Mouse (Mus musculus): Measurements from ENCODE around the gene Fbxl15. TPM values are rescaled to one million over a fixed set of nuclear protein-coding genes. Genes with fewer than 3 reads are reported as not detected.
A peak's percentile ranks its signal among the peaks of the same experiment; 100 is the strongest.

Gene Fbxl15
- polyA plus RNA-seq, 1 experiment from 2014 or later: 23.5 TPM

- H3K4me2 ChIP-seq: peak overlapping the region; percentile 64
- H3K9ac ChIP-seq: no peak overlapping the region
- H3K27me3 ChIP-seq: peaks cover 89% of the 10 kb centered on the region
- H3K36me3 ChIP-seq (replicated peaks): no peaks in the 10 kb centered on the region
- WGBS: 12% methylated on average over 16 of the region's 16 CpGs
- H3K9me3 ChIP-seq: no peaks in the 10 kb centered on the region
- H3K4me1 ChIP-seq: peaks cover 67% of the 10 kb centered on the region
- ATAC-seq (ENCODE audit: low FRiP score): peak; percentile 36; the same call in 1 of the 2 replicates
- peak overlapping the region; percentile 0; the same call in 1 of the 2 replicates for H3K4me3 ChIP-seq (replicated peaks)
- H3K27ac ChIP-seq: peak overlapping the region; percentile 47; the same call in 1 of the 2 replicates
Measured at GRCm38 (mm10) chr19:46318586-46319378, 9.2 kb upstream of the Fbxl15 start.

GRCm38 (mm10) chr19:46320076-46320785 lies 7.8 kb upstream of the Fbxl15 start:
- Histone ChIP-seq H3K27me3 (peaks cover 89% of the 10 kb centered on the region), H3K4me1 (peaks cover 67% of the 10 kb centered on the region), H3K27ac (0 out of 2 replicates have a peak overlapping the region, but pooled peaks have one; percentile 77), H3K9me3 (no peaks in the 10 kb centered on the region), H3K4me3 (replicated peaks) (no peak overlapping the region), H3K4me2 (no peak overlapping the region), H3K9ac (no peak overlapping the region), H3K36me3 (replicated peaks) (no peaks in the 10 kb centered on the region)
- 83% methylated on average over 8 of the region's 8 CpGs for WGBS
- ATAC-seq (ENCODE audit: low FRiP score): no peak

GRCm38 (mm10) chr19:46321101-46321943 lies 6.7 kb upstream of the Fbxl15 start:
- Histone ChIP-seq H3K27ac (peak overlapping the region; percentile 77), H3K36me3 (replicated peaks) (no peaks in the 10 kb centered on the region), H3K4me1 (peaks cover 77% of the 10 kb centered on the region), H3K9me3 (no peaks in the 10 kb centered on the region), H3K4me2 (peak overlapping the region; percentile 47), H3K9ac (0 out of 2 replicates have a peak overlapping the region, but pooled peaks have one; percentile 12), H3K4me3 (replicated peaks) (0 out of 2 replicates have a peak overlapping the region, but pooled peaks have one; percentile 10), H3K27me3 (peaks cover 89% of the 10 kb centered on the region)
- 20% methylated on average over 6 of the region's 6 CpGs for WGBS
- peak; percentile 79 for ATAC-seq (ENCODE audit: low FRiP score)

GRCm38 (mm10) chr19:46322144-46322995 lies 5.6 kb upstream of the Fbxl15 start:
- Histone ChIP-seq H3K27me3 (peaks cover 87% of the 10 kb centered on the region), H3K36me3 (replicated peaks) (no peaks in the 10 kb centered on the region), H3K4me2 (peak overlapping the region; percentile 47), H3K4me1 (peaks cover 80% of the 10 kb centered on the region), H3K9ac (peak overlapping the region; percentile 25; the same call in 1 of the 2 replicates), H3K9me3 (no peaks in the 10 kb centered on the region), H3K27ac (peak overlapping the region; percentile 77), H3K4me3 (replicated peaks) (no peak overlapping the region)
- ATAC-seq (ENCODE audit: low FRiP score): no peak; the same call in 1 of the 2 replicates
- WGBS: 57% methylated on average over 11 of the region's 11 CpGs

GRCm38 (mm10) chr19:46322996-46323572 lies 4.9 kb upstream of the Fbxl15 start:
- Histone ChIP-seq H3K4me3 (replicated peaks) (no peak overlapping the region), H3K36me3 (replicated peaks) (no peaks in the 10 kb centered on the region), H3K4me2 (no peak overlapping the region), H3K4me1 (peaks cover 77% of the 10 kb centered on the region), H3K27me3 (peaks cover 79% of the 10 kb centered on the region), H3K9me3 (no peaks in the 10 kb centered on the region), H3K9ac (peak overlapping the region; percentile 25; the same call in 1 of the 2 replicates), H3K27ac (peak overlapping the region; percentile 77)
- 82% methylated on average over 13 of the region's 13 CpGs for WGBS
- no peak for ATAC-seq (ENCODE audit: low FRiP score)

GRCm38 (mm10) chr19:46323716-46324115 lies 4.3 kb upstream of the Fbxl15 start:
- Histone ChIP-seq H3K27me3 (peaks cover 73% of the 10 kb centered on the region), H3K27ac (no peak overlapping the region), H3K4me2 (no peak overlapping the region), H3K4me3 (replicated peaks) (no peak overlapping the region), H3K36me3 (replicated peaks) (no peaks in the 10 kb centered on the region), H3K9me3 (no peaks in the 10 kb centered on the region), H3K9ac (no peak overlapping the region), H3K4me1 (peaks cover 73% of the 10 kb centered on the region)
- WGBS: 82% methylated on average over 5 of the region's 5 CpGs
- ATAC-seq (ENCODE audit: low FRiP score): no peak

GRCm38 (mm10) chr19:46324366-46324765 lies 3.6 kb upstream of the Fbxl15 start:
- Histone ChIP-seq H3K9ac (no peak overlapping the region), H3K4me2 (no peak overlapping the region), H3K27ac (no peak overlapping the region), H3K36me3 (replicated peaks) (no peaks in the 10 kb centered on the region), H3K4me3 (replicated peaks) (no peak overlapping the region), H3K9me3 (no peaks in the 10 kb centered on the region), H3K27me3 (peaks cover 71% of the 10 kb centered on the region), H3K4me1 (peaks cover 73% of the 10 kb centered on the region)
- ATAC-seq (ENCODE audit: low FRiP score): no peak
- WGBS: 81% methylated on average over 11 of the region's 11 CpGs

GRCm38 (mm10) chr19:46324918-46325317 lies 3.1 kb upstream of the Fbxl15 start:
- no peak overlapping the region for H3K27ac ChIP-seq
- ATAC-seq (ENCODE audit: low FRiP score): no peak
- no peak overlapping the region for H3K9ac ChIP-seq
- 76% methylated on average over 5 of the region's 5 CpGs for WGBS
- peak overlapping the region; percentile 96 for H3K4me2 ChIP-seq
- no peaks in the 10 kb centered on the region for H3K9me3 ChIP-seq
- H3K36me3 ChIP-seq (replicated peaks): no peaks in the 10 kb centered on the region
- peaks cover 73% of the 10 kb centered on the region for H3K4me1 ChIP-seq
- H3K27me3 ChIP-seq: peaks cover 66% of the 10 kb centered on the region
- H3K4me3 ChIP-seq (replicated peaks): no peak overlapping the region

GRCm38 (mm10) chr19:46326019-46326755 lies 1.8 kb upstream of the Fbxl15 start:
- H3K9ac ChIP-seq: peak overlapping the region; percentile 61
- H3K9me3 ChIP-seq: no peaks in the 10 kb centered on the region
- no peak for ATAC-seq (ENCODE audit: low FRiP score)
- peaks cover 67% of the 10 kb centered on the region for H3K4me1 ChIP-seq
- peak overlapping the region; percentile 65 for H3K4me3 ChIP-seq (replicated peaks)
- 2% methylated on average over 27 of the region's 29 CpGs for WGBS
- H3K27me3 ChIP-seq: peaks cover 56% of the 10 kb centered on the region
- H3K4me2 ChIP-seq: peak overlapping the region; percentile 96
- H3K36me3 ChIP-seq (replicated peaks): peaks cover 11% of the 10 kb centered on the region
- H3K27ac ChIP-seq: peak overlapping the region; percentile 96

- Histone ChIP-seq H3K9ac (peak within 1 kb of the TSS; percentile 70), H3K4me3 (replicated peaks) (peak within 1 kb of the TSS; percentile 65), H3K27me3 (peaks cover 56% of the 10 kb centered on the region), H3K9me3 (no peaks in the 10 kb centered on the region), H3K36me3 (replicated peaks) (peaks cover 17% of the 10 kb centered on the region), H3K4me2 (peak within 1 kb of the TSS; percentile 96), H3K4me1 (peaks cover 61% of the 10 kb centered on the region), H3K27ac (peak within 1 kb of the TSS; percentile 96)
- under 1% methylated on average over 35 of the region's 35 CpGs for WGBS
- no peak for ATAC-seq (ENCODE audit: low FRiP score)
Measured at GRCm38 (mm10) chr19:46326756-46327305, 1.2 kb upstream of the Fbxl15 start, which contains the start of gene Psd. TSS of gene Psd (minus strand) at chr19:46327156.

Data from forebrain, embryonic 12.5 days (tissue).